Mouse (Mus musculus): ENCODE data around the gene Dolpp1.

DNA sequence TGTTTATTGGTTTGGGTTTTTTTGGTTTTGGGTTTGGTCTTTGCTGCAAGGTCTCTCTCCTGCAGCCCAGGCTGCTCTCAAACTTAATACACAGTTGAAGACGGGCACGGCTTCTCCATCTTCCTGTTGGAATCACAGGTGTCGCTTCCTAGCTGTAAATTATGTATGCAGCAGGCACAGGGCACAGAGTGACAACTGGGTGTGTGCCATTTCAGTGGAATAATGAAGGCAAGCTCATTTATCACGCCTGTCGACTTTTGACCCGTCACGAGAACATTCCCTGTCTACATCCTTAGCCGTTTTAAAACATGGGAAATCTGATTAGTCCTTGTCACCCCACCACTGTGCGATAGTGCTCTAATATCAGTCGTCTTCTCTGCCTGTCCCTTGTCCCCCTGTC is 31.4 kb upstream of the Dolpp1 start:
- TF ChIP-seq CHD2 (IDR thresholded peaks at IDR 0.05; ENCODE audit: low read depth, low read length) (no peak), ZNF384 (IDR thresholded peaks at IDR 0.05; ENCODE audit: low read depth, low read length) (no peak), MAFK (IDR thresholded peaks at IDR 0.05; ENCODE audit: insufficient read depth, low read depth, low read length) (no peak)
